Mouse (Mus musculus): Measurements from ENCODE around the gene B4galnt2. TPM values are rescaled to one million over a fixed set of nuclear protein-coding genes. Genes with fewer than 3 reads are reported as not detected.

Gene B4galnt2
- polyA plus RNA-seq, 1 experiment from 2014 or later: not detected

DNA sequence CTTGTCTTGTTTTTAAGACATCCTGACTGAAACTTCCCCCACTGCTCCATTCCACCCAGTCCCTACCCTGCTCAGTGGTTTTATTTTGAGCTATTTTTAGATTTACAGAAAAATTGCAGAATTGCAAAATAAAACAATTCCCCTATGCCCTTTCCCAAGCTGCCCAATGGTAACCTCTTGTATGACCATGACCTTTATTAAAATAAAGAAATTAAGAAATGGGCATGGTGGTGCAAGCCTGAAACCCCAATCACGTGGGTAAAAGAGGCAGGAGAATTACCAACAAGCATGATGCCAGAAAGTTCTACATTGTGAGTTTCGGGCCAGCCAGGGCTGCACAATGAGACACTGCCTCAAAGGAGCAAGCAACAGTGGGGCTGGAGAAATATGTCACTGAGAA is 63.8 kb downstream of the B4galnt2 start:
- H3K27me3 ChIP-seq: no peaks in the 10 kb centered on the region
- 62% methylated on average over 2 of the region's 2 CpGs for WGBS

DNA sequence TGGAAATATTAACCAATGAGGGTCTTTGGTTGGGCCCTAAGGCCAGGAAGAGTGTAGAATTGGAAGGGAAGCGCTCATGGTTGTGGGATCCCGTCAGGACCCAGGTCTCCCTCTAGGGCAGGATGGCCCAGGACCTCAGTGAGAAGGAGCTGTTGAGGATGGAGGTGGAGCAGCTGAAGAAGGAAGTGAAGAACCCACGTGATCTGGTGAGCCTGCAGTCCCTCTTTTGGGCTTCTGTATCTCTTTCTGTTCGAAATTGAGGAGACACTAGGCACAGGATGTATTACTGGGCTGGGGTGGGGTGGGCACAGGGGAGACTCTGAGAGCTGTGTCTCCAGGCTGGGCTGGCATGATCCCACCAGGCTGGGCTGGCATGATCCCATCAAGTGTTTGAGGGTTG is 69.8 kb downstream of the B4galnt2 start:
- Histone ChIP-seq H3K9me3 (no peaks in the 10 kb centered on the region), H3K27me3 (peaks cover 13% of the 10 kb centered on the region), H3K4me3 (no peak overlapping the region), H3K36me3 (no peaks in the 10 kb centered on the region), H3K9ac (no peak overlapping the region), H3K4me1 (peaks cover 10% of the 10 kb centered on the region), H3K4me2 (no peak overlapping the region), H3K27ac (no peak overlapping the region)
- no peak for ATAC-seq (ENCODE audit: insufficient number of reproducible peaks, low FRiP score, low TSS enrichment, low read depth)
- whole genome bisulfite sequencing: 60% methylated on average over 4 of the region's 4 CpGs

More for the DNA sequence above, 63.8 kb downstream of the B4galnt2 start:
- no peaks in the 10 kb centered on the region for H3K36me3 ChIP-seq
- no peak overlapping the region for H3K9ac ChIP-seq
- no peak overlapping the region for H3K27ac ChIP-seq
- H3K4me2 ChIP-seq: no peak overlapping the region
- no peaks in the 10 kb centered on the region for H3K4me1 ChIP-seq
- H3K4me3 ChIP-seq: no peak overlapping the region
- ATAC-seq (ENCODE audit: insufficient number of reproducible peaks, low FRiP score, low TSS enrichment, low read depth): no peak
- H3K9me3 ChIP-seq: no peaks in the 10 kb centered on the region

DNA sequence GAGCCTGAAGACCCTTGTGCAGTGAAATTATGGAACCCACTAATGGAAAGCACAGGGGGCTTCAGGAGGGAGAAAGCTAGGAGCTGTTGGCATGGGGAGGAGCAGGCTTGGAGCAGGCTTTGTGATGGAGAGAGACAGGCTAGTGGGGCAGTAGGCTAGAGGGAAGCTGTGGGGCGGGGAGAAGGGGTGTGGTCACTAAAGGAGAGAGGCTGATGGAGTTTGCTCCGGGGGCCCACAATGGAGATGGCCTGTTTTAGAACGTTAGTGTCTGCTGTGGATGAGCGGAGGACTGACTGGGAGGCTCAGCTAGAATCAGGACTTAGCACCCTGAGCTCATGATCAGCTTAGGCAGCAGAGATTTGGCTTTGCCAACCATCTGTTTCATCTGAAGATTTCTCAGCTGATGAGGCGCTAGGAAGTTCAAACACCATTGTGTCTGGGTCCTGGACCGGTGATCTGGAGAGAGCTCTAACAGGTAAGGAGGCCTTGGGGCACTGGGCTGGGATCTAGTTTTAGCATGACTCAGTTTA is 71.2 kb downstream of the B4galnt2 start:
- Histone ChIP-seq H3K4me1 (peaks cover 10% of the 10 kb centered on the region), H3K4me2 (no peak overlapping the region), H3K36me3 (no peaks in the 10 kb centered on the region), H3K27me3 (peaks cover 13% of the 10 kb centered on the region), H3K9me3 (no peaks in the 10 kb centered on the region), H3K4me3 (no peak overlapping the region), H3K27ac (no peak overlapping the region), H3K9ac (no peak overlapping the region)
- 56% methylated on average over 6 of the region's 6 CpGs for WGBS
- ATAC-seq (ENCODE audit: insufficient number of reproducible peaks, low FRiP score, low TSS enrichment, low read depth): no peak

DNA sequence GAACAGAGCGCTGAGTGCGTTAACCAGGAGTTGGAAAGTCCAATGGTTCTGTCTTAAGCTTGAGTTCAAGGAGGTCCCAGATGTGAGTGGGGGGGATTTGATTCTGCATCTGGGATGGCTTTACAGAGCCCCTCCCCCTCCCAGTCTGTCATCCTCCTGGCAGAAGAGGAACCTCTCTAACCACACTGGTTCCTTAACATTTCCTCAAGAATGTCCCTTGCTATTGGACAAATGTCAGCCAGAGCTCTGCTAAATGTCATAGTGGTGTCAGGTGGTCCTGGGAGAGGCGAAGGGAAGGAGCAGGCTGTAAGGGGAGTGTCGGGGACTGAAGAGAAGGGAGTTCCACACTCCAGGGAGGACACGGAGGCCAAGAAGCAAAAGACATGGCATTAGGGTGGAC is 71.7 kb downstream of the B4galnt2 start:
- H3K4me1 ChIP-seq: peaks cover 12% of the 10 kb centered on the region
- no peak overlapping the region for H3K4me3 ChIP-seq
- no peaks in the 10 kb centered on the region for H3K9me3 ChIP-seq
- no peak overlapping the region for H3K9ac ChIP-seq
- no peak overlapping the region for H3K27ac ChIP-seq
- H3K27me3 ChIP-seq: peaks cover 14% of the 10 kb centered on the region
- no peaks in the 10 kb centered on the region for H3K36me3 ChIP-seq
- ATAC-seq (ENCODE audit: insufficient number of reproducible peaks, low FRiP score, low TSS enrichment, low read depth): no peak
- no peak overlapping the region for H3K4me2 ChIP-seq
- WGBS: 66% methylated on average over 5 of the region's 5 CpGs

DNA sequence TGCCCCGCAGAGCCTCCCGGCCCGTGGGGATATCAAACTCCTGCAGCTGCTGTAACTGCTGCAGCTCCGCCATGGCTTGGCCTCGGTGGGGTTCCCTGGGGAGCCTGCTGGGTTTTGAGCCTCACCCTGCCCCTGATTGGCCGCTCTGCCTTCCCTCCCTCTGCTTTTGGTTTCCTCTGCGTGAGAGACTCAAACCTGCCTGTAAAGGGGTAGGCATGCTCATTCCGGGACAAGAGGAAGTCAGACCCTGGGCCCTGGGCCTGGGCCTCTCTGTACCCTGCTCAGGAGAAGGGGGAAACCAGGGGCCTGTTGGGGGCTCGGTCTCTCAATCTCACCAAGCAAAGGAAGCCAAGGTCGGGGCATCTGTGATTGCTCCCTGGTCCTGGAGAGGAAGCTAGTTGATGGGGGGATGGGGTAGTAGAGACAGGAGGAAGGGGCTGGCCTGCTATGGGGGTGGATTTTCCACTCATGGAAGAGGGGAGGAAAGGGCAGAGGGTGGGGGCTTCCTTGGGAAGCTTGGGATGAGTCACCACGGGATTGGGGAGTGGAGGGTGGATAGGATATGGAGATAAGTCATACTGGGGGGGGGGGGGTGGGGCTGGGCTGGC is 72.5 kb downstream of the B4galnt2 start, which contains the start of gene Abi3:
Abi3 (minus strand) TSS at position 403 of the 608 bp plus-strand sequence.
- Histone ChIP-seq H3K4me2 (peak within 1 kb of the TSS; percentile 24; the same call in 1 of the 2 replicates), H3K9me3 (no peaks in the 10 kb centered on the region), H3K36me3 (no peaks in the 10 kb centered on the region), H3K4me1 (peaks cover 20% of the 10 kb centered on the region), H3K9ac (peak within 1 kb of the TSS; percentile 4; the same call in 1 of the 2 replicates), H3K27me3 (peaks cover 16% of the 10 kb centered on the region), H3K27ac (peak within 1 kb of the TSS; percentile 18; the same call in 1 of the 2 replicates), H3K4me3 (peak within 1 kb of the TSS; percentile 22)
- ATAC-seq (ENCODE audit: insufficient number of reproducible peaks, low FRiP score, low TSS enrichment, low read depth): 0 out of 2 replicates have a peak, but pooled peaks have one; percentile 35
- WGBS: 12% methylated on average over 11 of the region's 11 CpGs

DNA sequence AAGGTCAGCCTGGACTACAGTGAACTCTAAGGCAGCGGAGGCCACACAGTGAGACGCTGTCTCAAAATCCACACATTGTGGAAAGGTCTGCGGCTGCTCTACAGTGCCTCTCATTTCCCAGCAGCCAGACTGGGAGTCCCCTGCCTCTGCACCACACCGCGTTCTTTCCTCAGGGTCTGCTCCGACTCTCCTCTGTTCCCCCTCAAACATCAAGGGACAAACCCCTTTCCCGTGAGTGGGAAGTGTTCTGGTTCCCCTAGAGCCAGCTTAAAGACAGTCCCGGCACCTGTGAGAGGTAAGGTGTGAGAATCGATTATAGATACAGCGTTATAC is 73.2 kb downstream of the B4galnt2 start:
- H3K9me3 ChIP-seq: no peaks in the 10 kb centered on the region
- no peaks in the 10 kb centered on the region for H3K36me3 ChIP-seq
- peak overlapping the region; percentile 24; the same call in 1 of the 2 replicates for H3K4me2 ChIP-seq
- H3K4me3 ChIP-seq: peak overlapping the region; percentile 22
- WGBS: 58% methylated on average over 10 of the region's 10 CpGs
- peak overlapping the region; percentile 4; the same call in 1 of the 2 replicates for H3K9ac ChIP-seq
- no peak for ATAC-seq (ENCODE audit: insufficient number of reproducible peaks, low FRiP score, low TSS enrichment, low read depth)
- peaks cover 27% of the 10 kb centered on the region for H3K4me1 ChIP-seq
- peaks cover 21% of the 10 kb centered on the region for H3K27me3 ChIP-seq
- 0 out of 2 replicates have a peak overlapping the region, but pooled peaks have one; percentile 18 for H3K27ac ChIP-seq

DNA sequence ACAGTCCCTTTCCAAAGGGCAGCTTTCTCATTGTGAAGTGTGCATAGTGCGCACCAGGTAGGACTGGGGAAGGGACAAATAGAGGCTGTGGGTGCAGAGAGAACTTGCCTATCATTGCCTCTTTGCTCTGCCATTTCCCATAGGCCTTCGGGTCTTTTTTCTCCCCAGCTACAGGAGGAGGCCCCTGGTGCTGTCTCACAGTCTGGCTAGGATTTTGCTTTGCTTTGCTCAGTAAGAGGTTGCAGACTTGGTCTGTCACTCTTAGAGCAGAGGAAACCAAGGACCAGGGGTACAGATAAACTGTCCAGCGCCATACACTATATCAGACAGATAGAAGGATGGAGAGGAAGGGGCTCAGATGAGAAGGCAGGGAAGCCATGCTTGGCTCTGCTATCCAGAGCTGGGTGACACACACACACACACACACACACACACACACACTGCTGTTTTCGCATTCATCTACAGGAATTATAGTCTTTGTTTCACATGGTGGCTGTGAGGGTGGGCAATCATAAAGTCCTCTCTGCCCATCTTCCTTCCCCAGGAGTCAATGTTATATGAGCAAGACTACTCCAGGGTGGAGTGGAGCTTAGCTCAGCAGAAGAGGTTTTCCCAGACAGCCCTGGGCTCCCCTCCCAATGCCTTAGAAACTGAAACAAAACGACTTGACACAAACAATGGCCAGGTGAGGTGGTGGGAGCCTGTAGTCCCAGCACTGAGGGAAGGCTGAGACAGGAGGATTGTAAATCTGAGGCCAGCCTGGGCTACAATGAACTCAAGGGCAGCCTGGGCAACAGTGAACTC is 73.8 kb downstream of the B4galnt2 start:
- WGBS: 74% methylated on average over 5 of the region's 5 CpGs
- no peaks in the 10 kb centered on the region for H3K36me3 ChIP-seq
- H3K4me1 ChIP-seq: peaks cover 33% of the 10 kb centered on the region
- H3K27me3 ChIP-seq: peaks cover 27% of the 10 kb centered on the region
- no peak overlapping the region for H3K9ac ChIP-seq
- H3K27ac ChIP-seq: no peak overlapping the region
- no peak for ATAC-seq (ENCODE audit: insufficient number of reproducible peaks, low FRiP score, low TSS enrichment, low read depth)
- H3K9me3 ChIP-seq: no peaks in the 10 kb centered on the region
- no peak overlapping the region for H3K4me2 ChIP-seq
- peak overlapping the region; percentile 22 for H3K4me3 ChIP-seq

DNA sequence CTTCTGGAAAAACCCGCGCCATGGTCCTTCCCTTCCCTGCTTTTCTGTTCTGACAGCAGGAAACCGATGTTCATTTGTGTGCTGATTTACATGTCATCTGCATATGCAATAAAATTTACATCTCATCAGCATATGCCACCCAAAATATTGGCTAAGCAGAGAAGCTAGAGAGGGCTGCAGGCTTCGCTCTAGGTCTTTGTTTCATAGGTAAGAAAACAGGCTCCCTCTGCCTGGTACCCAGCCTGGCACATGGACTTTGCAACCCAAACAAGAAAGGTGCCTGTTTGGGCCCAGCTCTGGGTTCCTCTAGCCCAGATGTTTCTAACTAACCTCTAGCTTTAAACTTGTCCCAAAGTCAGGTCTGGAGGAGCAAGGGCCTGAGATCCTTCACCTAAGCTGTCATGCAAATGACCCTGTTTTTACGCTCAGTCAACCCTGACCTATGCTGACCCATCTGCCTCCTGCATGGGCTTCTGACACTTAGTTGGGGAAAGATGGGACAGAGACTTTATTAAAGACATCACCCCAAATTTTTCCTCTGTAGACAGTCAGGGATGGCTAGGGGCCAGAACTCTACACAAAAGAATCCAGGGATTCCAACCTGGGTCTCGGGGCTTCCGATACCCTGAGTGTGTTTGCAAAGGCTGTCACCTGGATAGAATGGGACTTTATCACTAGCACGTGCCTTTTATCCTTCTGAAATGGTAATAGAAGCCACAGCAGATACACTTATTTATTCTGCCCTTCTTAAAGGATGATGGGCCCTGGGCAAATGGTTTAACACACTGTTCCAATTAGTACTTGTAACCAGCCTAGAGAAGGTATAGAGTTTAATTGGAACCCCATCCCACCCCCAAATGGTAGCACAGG is 75.5 kb downstream of the B4galnt2 start:
- ATAC-seq (ENCODE audit: insufficient number of reproducible peaks, low FRiP score, low TSS enrichment, low read depth): no peak
- Histone ChIP-seq H3K9me3 (no peaks in the 10 kb centered on the region), H3K4me2 (no peak overlapping the region), H3K9ac (no peak overlapping the region), H3K27ac (no peak overlapping the region), H3K4me3 (no peak overlapping the region), H3K27me3 (peaks cover 43% of the 10 kb centered on the region), H3K4me1 (peaks cover 47% of the 10 kb centered on the region), H3K36me3 (no peaks in the 10 kb centered on the region)
- 69% methylated on average over 8 of the region's 8 CpGs for WGBS

DNA sequence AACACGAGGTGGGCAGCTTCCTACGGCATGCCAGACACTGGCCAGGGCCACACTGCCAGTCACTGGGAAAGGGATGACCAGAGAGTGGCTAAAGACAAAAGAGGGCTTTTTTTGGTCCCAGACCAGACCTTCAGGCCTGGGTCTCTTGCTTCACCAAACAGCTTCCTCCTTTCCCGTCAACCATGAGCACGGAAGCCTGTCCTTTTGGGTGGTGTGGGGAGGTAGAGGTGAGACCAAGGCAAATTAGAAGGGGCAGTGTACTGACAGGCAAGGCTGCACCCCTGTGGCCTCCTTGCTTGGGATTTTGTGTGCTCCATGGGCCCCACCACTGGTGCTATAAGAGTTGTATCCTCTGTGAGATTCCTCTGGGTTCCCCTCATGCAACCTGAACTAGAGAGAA is 76.1 kb downstream of the B4galnt2 start:
- Histone ChIP-seq H3K4me2 (no peak overlapping the region), H3K9me3 (no peaks in the 10 kb centered on the region), H3K27me3 (peaks cover 50% of the 10 kb centered on the region), H3K9ac (no peak overlapping the region), H3K27ac (no peak overlapping the region), H3K4me3 (no peak overlapping the region), H3K4me1 (peaks cover 53% of the 10 kb centered on the region), H3K36me3 (no peaks in the 10 kb centered on the region)
- ATAC-seq (ENCODE audit: insufficient number of reproducible peaks, low FRiP score, low TSS enrichment, low read depth): no peak
- WGBS: 75% methylated on average over 4 of the region's 4 CpGs

DNA sequence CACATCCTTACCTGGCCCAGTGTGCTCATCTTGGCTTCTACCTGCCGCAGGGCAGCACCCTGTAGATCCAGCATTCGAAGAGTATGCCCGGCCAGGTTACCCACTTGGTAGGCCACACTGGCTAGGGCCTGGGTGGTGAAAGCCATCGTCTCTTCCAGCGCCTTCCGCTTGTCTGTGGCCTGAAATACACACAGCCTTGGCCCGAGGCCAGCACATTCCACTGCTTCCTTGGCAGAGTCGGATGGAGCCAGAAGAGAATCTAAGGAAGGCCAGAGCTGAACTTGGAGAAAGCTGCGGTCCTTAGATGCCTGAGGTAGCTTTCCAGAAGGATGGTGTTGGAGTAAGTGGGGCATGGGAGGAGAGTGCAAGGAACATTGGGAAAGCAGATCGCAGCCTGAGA is 77.6 kb downstream of the B4galnt2 start, which contains the start of gene Gngt2:
Gngt2 (plus strand) TSS at position 158 of the 400 bp plus-strand sequence.
- Histone ChIP-seq H3K4me2 (0 out of 2 replicates have a peak within 1 kb of the TSS, but pooled peaks have one; percentile 6), H3K9me3 (no peaks in the 10 kb centered on the region), H3K9ac (no peak within 1 kb of the TSS), H3K27me3 (peaks cover 59% of the 10 kb centered on the region), H3K36me3 (no peaks in the 10 kb centered on the region), H3K4me1 (peaks cover 58% of the 10 kb centered on the region), H3K4me3 (no peak within 1 kb of the TSS), H3K27ac (peak within 1 kb of the TSS; percentile 34)
- WGBS: 37% methylated on average over 10 of the region's 10 CpGs
- no peak for ATAC-seq (ENCODE audit: insufficient number of reproducible peaks, low FRiP score, low TSS enrichment, low read depth)

DNA sequence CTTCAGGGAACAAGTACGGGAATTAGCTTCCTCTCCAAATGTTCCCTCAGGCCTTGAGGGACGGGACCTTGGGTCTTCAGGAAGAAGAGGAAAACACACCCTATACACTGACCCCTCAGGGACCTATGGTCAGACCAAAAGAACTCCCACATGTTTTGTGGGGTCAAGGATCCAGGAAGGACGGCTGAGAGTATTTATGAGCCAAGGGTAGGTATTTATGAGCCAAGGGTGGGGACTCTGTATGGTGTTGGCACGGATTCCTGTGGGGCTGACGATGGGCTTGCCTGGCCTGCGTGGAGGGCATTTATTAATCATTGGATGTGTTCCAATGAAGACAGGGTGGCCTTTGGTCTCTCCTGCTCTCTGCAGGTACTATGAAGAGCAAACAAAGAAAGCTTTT is 78.3 kb downstream of the B4galnt2 start:
- Histone ChIP-seq H3K4me2 (no peak overlapping the region), H3K27ac (peak overlapping the region; percentile 34; the same call in 1 of the 2 replicates), H3K4me1 (peaks cover 53% of the 10 kb centered on the region), H3K9me3 (no peaks in the 10 kb centered on the region), H3K4me3 (no peak overlapping the region), H3K9ac (no peak overlapping the region), H3K36me3 (no peaks in the 10 kb centered on the region), H3K27me3 (peaks cover 61% of the 10 kb centered on the region)
- ATAC-seq (ENCODE audit: insufficient number of reproducible peaks, low FRiP score, low TSS enrichment, low read depth): no peak
- WGBS: 26% methylated on average over 6 of the region's 6 CpGs

All from limb, embryonic 15.5 days (tissue).